Mouse (Mus musculus): ENCODE measurements around the gene Ptrh2. TPM values are rescaled to one million over a fixed set of nuclear protein-coding genes. Genes with fewer than 3 reads are reported as not detected.

Ptrh2 gene
- polyA plus RNA-seq, 1 experiment from 2014 or later, result 30.3 TPM

GRCm38 (mm10) chr11:86695461-86695860, 11.7 kb downstream of the Ptrh2 start:
- no peak overlapping the region for H3K4me2 ChIP-seq
- no peaks in the 10 kb centered on the region for H3K4me1 ChIP-seq
- H3K4me3 ChIP-seq (replicated peaks), result no peak overlapping the region
- no peaks in the 10 kb centered on the region for H3K9me3 ChIP-seq
- H3K9ac ChIP-seq, result no peak overlapping the region
- WGBS, result 79% methylated on average over 4 of the region's 4 CpGs
- H3K27ac ChIP-seq, result no peak overlapping the region
- ATAC-seq (ENCODE audit: insufficient read depth, low FRiP score, low read depth), result no peak
- peaks cover 48% of the 10 kb centered on the region for H3K36me3 ChIP-seq
- no peaks in the 10 kb centered on the region for H3K27me3 ChIP-seq (replicated peaks)

- Histone ChIP-seq H3K4me2 (no peak overlapping the region), H3K9me3 (no peaks in the 10 kb centered on the region), H3K9ac (no peak overlapping the region), H3K27ac (no peak overlapping the region), H3K4me1 (no peaks in the 10 kb centered on the region), H3K27me3 (replicated peaks) (no peaks in the 10 kb centered on the region), H3K4me3 (replicated peaks) (no peak overlapping the region), H3K36me3 (peaks cover 65% of the 10 kb centered on the region)
- ATAC-seq (ENCODE audit: insufficient read depth, low FRiP score, low read depth), result no peak
- WGBS, result 92% methylated on average over 4 of the region's 4 CpGs
Measured at GRCm38 (mm10) chr11:86701151-86701550, 17.4 kb downstream of the Ptrh2 start.

- Histone ChIP-seq H3K27ac (no peak overlapping the region), H3K4me1 (no peaks in the 10 kb centered on the region), H3K4me2 (no peak overlapping the region), H3K4me3 (replicated peaks) (no peak overlapping the region), H3K36me3 (peaks cover 43% of the 10 kb centered on the region), H3K9ac (no peak overlapping the region), H3K27me3 (replicated peaks) (no peaks in the 10 kb centered on the region), H3K9me3 (no peaks in the 10 kb centered on the region)
- no peak for ATAC-seq (ENCODE audit: insufficient read depth, low FRiP score, low read depth)
Measured at GRCm38 (mm10) chr11:86714606-86715005, 30.8 kb downstream of the Ptrh2 start.

GRCm38 (mm10) chr11:86717306-86718065, 33.7 kb downstream of the Ptrh2 start:
- H3K9ac ChIP-seq, result no peak overlapping the region
- WGBS, result 87% methylated on average over 6 of the region's 6 CpGs
- no peak overlapping the region for H3K4me3 ChIP-seq (replicated peaks)
- no peaks in the 10 kb centered on the region for H3K27me3 ChIP-seq (replicated peaks)
- no peaks in the 10 kb centered on the region for H3K4me1 ChIP-seq
- peaks cover 35% of the 10 kb centered on the region for H3K36me3 ChIP-seq
- H3K4me2 ChIP-seq, result no peak overlapping the region
- no peaks in the 10 kb centered on the region for H3K9me3 ChIP-seq
- 0 out of 2 replicates have a peak overlapping the region, but pooled peaks have one; percentile 16 for H3K27ac ChIP-seq
- ATAC-seq (ENCODE audit: insufficient read depth, low FRiP score, low read depth), result no peak

GRCm38 (mm10) chr11:86718369-86718768, 34.6 kb downstream of the Ptrh2 start:
- H3K36me3 ChIP-seq, result peaks cover 32% of the 10 kb centered on the region
- H3K4me2 ChIP-seq, result no peak overlapping the region
- no peaks in the 10 kb centered on the region for H3K4me1 ChIP-seq
- H3K9me3 ChIP-seq, result no peaks in the 10 kb centered on the region
- no peak for ATAC-seq (ENCODE audit: insufficient read depth, low FRiP score, low read depth)
- H3K27me3 ChIP-seq (replicated peaks), result no peaks in the 10 kb centered on the region
- H3K27ac ChIP-seq, result no peak overlapping the region
- no peak overlapping the region for H3K4me3 ChIP-seq (replicated peaks)
- 92% methylated on average over 3 of the region's 3 CpGs for WGBS
- no peak overlapping the region for H3K9ac ChIP-seq

GRCm38 (mm10) chr11:86719390-86719789, 35.6 kb downstream of the Ptrh2 start:
- Histone ChIP-seq H3K36me3 (peaks cover 32% of the 10 kb centered on the region), H3K9me3 (no peaks in the 10 kb centered on the region), H3K27me3 (replicated peaks) (no peaks in the 10 kb centered on the region), H3K4me2 (no peak overlapping the region), H3K27ac (no peak overlapping the region), H3K9ac (no peak overlapping the region), H3K4me1 (no peaks in the 10 kb centered on the region), H3K4me3 (replicated peaks) (no peak overlapping the region)
- 87% methylated on average over 8 of the region's 8 CpGs for whole genome bisulfite sequencing
- ATAC-seq (ENCODE audit: insufficient read depth, low FRiP score, low read depth), result no peak

- H3K4me2 ChIP-seq, result no peak overlapping the region
- ATAC-seq (ENCODE audit: insufficient read depth, low FRiP score, low read depth), result no peak
- peaks cover 39% of the 10 kb centered on the region for H3K36me3 ChIP-seq
- H3K4me1 ChIP-seq, result no peaks in the 10 kb centered on the region
- WGBS, result 83% methylated on average over 3 of the region's 3 CpGs
- no peaks in the 10 kb centered on the region for H3K9me3 ChIP-seq
- H3K4me3 ChIP-seq (replicated peaks), result no peak overlapping the region
- no peak overlapping the region for H3K9ac ChIP-seq
- H3K27me3 ChIP-seq (replicated peaks), result no peaks in the 10 kb centered on the region
- H3K27ac ChIP-seq, result no peak overlapping the region
Measured at GRCm38 (mm10) chr11:86724004-86724403, 40.2 kb downstream of the Ptrh2 start.

GRCm38 (mm10) chr11:86724982-86725381, 41.2 kb downstream of the Ptrh2 start:
- H3K27ac ChIP-seq, result no peak overlapping the region
- WGBS, result 82% methylated on average over 7 of the region's 7 CpGs
- no peak for ATAC-seq (ENCODE audit: insufficient read depth, low FRiP score, low read depth)
- no peaks in the 10 kb centered on the region for H3K4me1 ChIP-seq
- H3K4me2 ChIP-seq, result no peak overlapping the region
- no peak overlapping the region for H3K9ac ChIP-seq
- H3K36me3 ChIP-seq, result peaks cover 31% of the 10 kb centered on the region
- H3K9me3 ChIP-seq, result no peaks in the 10 kb centered on the region
- no peaks in the 10 kb centered on the region for H3K27me3 ChIP-seq (replicated peaks)
- no peak overlapping the region for H3K4me3 ChIP-seq (replicated peaks)

GRCm38 (mm10) chr11:86725607-86726006, 41.8 kb downstream of the Ptrh2 start:
- peaks cover 26% of the 10 kb centered on the region for H3K36me3 ChIP-seq

GRCm38 (mm10) chr11:86731443-86731842, 47.7 kb downstream of the Ptrh2 start:
- Histone ChIP-seq H3K27ac (no peak overlapping the region), H3K4me3 (replicated peaks) (no peak overlapping the region), H3K27me3 (replicated peaks) (no peaks in the 10 kb centered on the region), H3K9me3 (no peaks in the 10 kb centered on the region), H3K36me3 (peaks cover 18% of the 10 kb centered on the region), H3K9ac (no peak overlapping the region), H3K4me1 (no peaks in the 10 kb centered on the region), H3K4me2 (no peak overlapping the region)
- no peak for ATAC-seq (ENCODE audit: insufficient read depth, low FRiP score, low read depth)
- 90% methylated on average over 2 of the region's 2 CpGs for WGBS

More at GRCm38 (mm10) chr11:86725607-86726006, 41.8 kb downstream of the Ptrh2 start:
- H3K9me3 ChIP-seq, result no peaks in the 10 kb centered on the region
- no peak overlapping the region for H3K4me2 ChIP-seq
- no peaks in the 10 kb centered on the region for H3K4me1 ChIP-seq
- H3K27me3 ChIP-seq (replicated peaks), result no peaks in the 10 kb centered on the region
- no peak overlapping the region for H3K4me3 ChIP-seq (replicated peaks)
- no peak for ATAC-seq (ENCODE audit: insufficient read depth, low FRiP score, low read depth)
- no peak overlapping the region for H3K27ac ChIP-seq
- no peak overlapping the region for H3K9ac ChIP-seq

- ATAC-seq (ENCODE audit: insufficient read depth, low FRiP score, low read depth), result no peak
- Histone ChIP-seq H3K27ac (no peak overlapping the region), H3K4me3 (replicated peaks) (no peak overlapping the region), H3K4me2 (no peak overlapping the region), H3K27me3 (replicated peaks) (no peaks in the 10 kb centered on the region), H3K36me3 (peaks cover 10% of the 10 kb centered on the region; the same call in 1 of the 2 replicates), H3K4me1 (no peaks in the 10 kb centered on the region), H3K9me3 (no peaks in the 10 kb centered on the region), H3K9ac (no peak overlapping the region)
- WGBS, result 83% methylated on average over 10 of the region's 10 CpGs
Measured at GRCm38 (mm10) chr11:86734241-86734939, 50.6 kb downstream of the Ptrh2 start.

- 93% methylated on average over 4 of the region's 4 CpGs for WGBS
- ATAC-seq (ENCODE audit: insufficient read depth, low FRiP score, low read depth), result no peak
Measured at GRCm38 (mm10) chr11:86734993-86735392, 51.2 kb downstream of the Ptrh2 start.

More at GRCm38 (mm10) chr11:86734993-86735392, 51.2 kb downstream of the Ptrh2 start:
- Histone ChIP-seq H3K9me3 (no peaks in the 10 kb centered on the region), H3K4me1 (no peaks in the 10 kb centered on the region), H3K4me2 (no peak overlapping the region), H3K9ac (no peak overlapping the region), H3K27me3 (replicated peaks) (no peaks in the 10 kb centered on the region), H3K27ac (no peak overlapping the region), H3K36me3 (peaks cover 10% of the 10 kb centered on the region; the same call in 1 of the 2 replicates), H3K4me3 (replicated peaks) (no peak overlapping the region)
